Mouse (Mus musculus): Measurements from ENCODE around the gene Tmem110.

Tmem110 gene

GRCm38 (mm10) chr14:30902628-30903027 is 77.2 kb downstream of the Tmem110 start:
- no peak for DNase-seq (ENCODE audit: low spot score in 2 of 2)

- no peak for DNase-seq (ENCODE audit: low spot score in 2 of 2)
Observed at GRCm38 (mm10) chr14:30903036-30903435, 77.6 kb downstream of the Tmem110 start.

GRCm38 (mm10) chr14:30904307-30904706 is 78.9 kb downstream of the Tmem110 start:
- no peak for DNase-seq (ENCODE audit: low spot score in 2 of 2)

GRCm38 (mm10) chr14:30906001-30906400 is 80.6 kb downstream of the Tmem110 start:
- no peak for DNase-seq (ENCODE audit: low spot score in 2 of 2)

GRCm38 (mm10) chr14:30907814-30908265 is 82.5 kb downstream of the Tmem110 start:
- DNase-seq (ENCODE audit: low spot score in 2 of 2) = no peak

GRCm38 (mm10) chr14:30911141-30911540 is 85.8 kb downstream of the Tmem110 start:
- no peak for DNase-seq (ENCODE audit: low spot score in 2 of 2)

GRCm38 (mm10) chr14:30912641-30913040 is 87.3 kb downstream of the Tmem110 start:
- no peak for DNase-seq (ENCODE audit: low spot score in 2 of 2)

- no peak for DNase-seq (ENCODE audit: low spot score in 2 of 2)
Observed at GRCm38 (mm10) chr14:30913404-30913803, 88.0 kb downstream of the Tmem110 start.

- no peak for DNase-seq (ENCODE audit: low spot score in 2 of 2)
Observed at GRCm38 (mm10) chr14:30916516-30916915, 91.1 kb downstream of the Tmem110 start.

GRCm38 (mm10) chr14:30922053-30922670 is 96.8 kb downstream of the Tmem110 start:
- DNase-seq (ENCODE audit: low spot score in 2 of 2) = no peak

GRCm38 (mm10) chr14:30923375-30924105 is 98.2 kb downstream of the Tmem110 start, which contains the start of gene Itih3:
TSS of gene Itih3 (minus strand) at chr14:30923760.
- no peak for DNase-seq (ENCODE audit: low spot score in 2 of 2)

- DNase-seq (ENCODE audit: low spot score in 2 of 2) = no peak
Observed at GRCm38 (mm10) chr14:30925492-30925891, 100.1 kb downstream of the Tmem110 start.

Data from urinary bladder, postnatal 36 days (tissue).